Mouse (Mus musculus) lung, postnatal 0 days (tissue): ENCODE measurements around the gene Krtap4-8. TPM values are rescaled to one million over a fixed set of nuclear protein-coding genes. Genes with fewer than 3 reads are reported as not detected.
"Not testable (repeated sequence)": the region's sequence is repeated elsewhere in the genome, so short reads cannot be mapped to it uniquely, and the experiment has no call there.

Experiments used
- ATAC-seq: fragments of 200-750 bp; cut with Nextera tagmentation; 2 replicates; pipeline ENCODE4 v1.8.0; 2017; ENCODE audit warnings: moderate library complexity
- DNase-seq: peaks from one replicate; pipeline ENCODE4 v3.0.0-alpha.2; 2016; ENCODE audit warnings: low spot score
- H3K27ac ChIP-seq: fragments of 300-500 bp; sonication (generic); 2 replicates; pipeline ENCODE4 v1.5.1; 2014; ENCODE audit warnings: antibody characterized with exemption, mild to moderate bottlenecking, low read length, mixed read lengths
- H3K27me3 ChIP-seq: fragments of 300-500 bp; sonication (generic); replicated peaks from 2 replicates; pipeline ENCODE4 v1.6.1; 2014; ENCODE audit warnings: low read length, mixed read lengths; ENCODE audit not compliant: insufficient read depth
- H3K36me3 ChIP-seq: fragments of 300-500 bp; sonication (generic); 2 replicates; pipeline ENCODE4 v1.6.1; 2014; ENCODE audit warnings: low read length, mixed read lengths; ENCODE audit not compliant: insufficient read depth
- H3K4me1 ChIP-seq: fragments of 300-500 bp; sonication (generic); 2 replicates; pipeline ENCODE4 v1.6.1; 2014; ENCODE audit warnings: antibody characterized with exemption, low read depth, low read length, mixed read lengths; ENCODE audit not compliant: insufficient read depth
- H3K4me2 ChIP-seq: fragments of 300-500 bp; sonication (generic); replicated peaks from 2 replicates; pipeline ENCODE4 v1.6.1; 2014; ENCODE audit warnings: low read depth, mild to moderate bottlenecking, low read length, moderate library complexity, mixed read lengths
- H3K4me3 ChIP-seq: fragments of 300-500 bp; sonication (generic); 2 replicates; pipeline ENCODE4 v1.5.1; 2014; ENCODE audit warnings: low read depth, low read length
- H3K9ac ChIP-seq: fragments of 300-500 bp; sonication (generic); replicated peaks from 2 replicates; pipeline ENCODE4 v1.6.1; 2014; ENCODE audit warnings: low read depth, mild to moderate bottlenecking
- H3K9me3 ChIP-seq: fragments of 300-500 bp; sonication (generic); 2 replicates; pipeline ENCODE4 v1.6.1; 2016; ENCODE audit warnings: low read length, mixed read lengths
- CTCF ChIP-seq: IDR thresholded peaks from 2 replicates; pipeline ENCODE4 v1.5.1; 2016; ENCODE audit warnings: antibody characterized with exemption, mild to moderate bottlenecking
- EP300 ChIP-seq: IDR thresholded peaks from 2 replicates; pipeline ENCODE4 v1.6.1; 2016; ENCODE audit warnings: antibody characterized with exemption, mild to moderate bottlenecking, control low read depth
- WGBS: fragments of 180-500 bp; shearing (Covaris S2); extraction: QIAGEN DNeasy Blood & Tissue Kit; methylation state at CpG from one replicate; pipeline ENCODE4 v1.1.7; 2014; 5-methylcytosine and 5-hydroxymethylcytosine counted together
- polyA plus RNA-seq: library from polyadenylated mRNA; unstranded; fragments of >200 nt; fragmentation: Nextera tagmentation; extraction: Ambion mirVana; gene quantifications from 2 replicates; pipeline ENCODE4 v1.2.1, GENCODE M21; 2015

Gene Krtap4-8
- not detected in 2 replicates for polyA plus RNA-seq

DNA sequence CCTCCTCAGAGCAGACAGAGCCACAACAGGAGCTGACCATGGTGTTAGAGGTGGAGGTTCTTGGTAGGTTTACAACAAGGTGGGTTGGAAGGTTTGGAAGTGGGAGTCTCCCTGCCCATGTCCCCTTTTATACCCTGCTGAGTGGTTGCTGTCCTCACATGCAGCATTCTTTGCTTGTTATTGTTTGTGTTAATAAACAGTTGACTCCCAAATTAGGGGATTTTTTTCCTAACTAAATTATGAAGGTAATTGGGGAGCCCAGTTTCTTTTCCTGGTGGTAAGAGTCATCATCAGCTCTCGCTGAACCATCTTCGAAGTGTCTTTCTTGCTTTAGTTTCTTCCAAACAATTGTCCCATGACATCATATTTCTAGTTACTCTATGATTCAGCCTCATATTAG lies at the start of gene Krtap4-8:
Gene Krtap4-8 (minus strand): TSS at position 101 of the 400 bp plus-strand sequence.
- Histone ChIP-seq H3K9me3 (no peaks in the 10 kb centered on the region), H3K4me2 (no peak within 1 kb of the TSS), H3K27ac (no peak within 1 kb of the TSS), H3K9ac (no peak within 1 kb of the TSS), H3K36me3 (no peaks in the 10 kb centered on the region), H3K4me1 (no peaks in the 10 kb centered on the region), H3K27me3 (no peaks in the 10 kb centered on the region), H3K4me3 (no peak within 1 kb of the TSS)
- TF ChIP-seq EP300 (no peak), CTCF (no peak)
- WGBS = 90% methylated on average over 2 of the region's 2 CpGs
- ATAC-seq (no peak), DNase-seq (no peak)

DNA sequence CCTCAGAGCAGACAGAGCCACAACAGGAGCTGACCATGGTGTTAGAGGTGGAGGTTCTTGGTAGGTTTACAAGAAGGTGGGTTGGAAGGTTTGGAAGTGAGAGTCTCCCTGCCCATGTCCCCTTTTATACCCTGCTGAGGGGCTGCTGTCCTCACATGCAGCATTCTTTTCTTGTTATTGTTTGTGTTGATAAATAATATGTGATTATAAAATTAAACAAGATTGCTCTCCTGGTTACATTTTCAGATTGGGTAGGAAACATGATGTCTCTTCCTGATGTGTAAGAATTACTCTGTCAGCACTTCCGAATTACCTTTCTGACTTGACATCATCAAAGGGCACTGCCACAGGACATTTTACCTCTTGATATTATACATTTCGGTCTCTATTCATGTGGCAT lies 35.1 kb upstream of the Krtap4-8 start, which contains the start of gene Gm11564:
Gene Gm11564 (minus strand): TSS at position 101 of the 400 bp plus-strand sequence.
- not testable (repeated sequence) for ATAC-seq, H3K27ac ChIP-seq
- 73% methylated on average over 2 of the region's 2 CpGs for WGBS

DNA sequence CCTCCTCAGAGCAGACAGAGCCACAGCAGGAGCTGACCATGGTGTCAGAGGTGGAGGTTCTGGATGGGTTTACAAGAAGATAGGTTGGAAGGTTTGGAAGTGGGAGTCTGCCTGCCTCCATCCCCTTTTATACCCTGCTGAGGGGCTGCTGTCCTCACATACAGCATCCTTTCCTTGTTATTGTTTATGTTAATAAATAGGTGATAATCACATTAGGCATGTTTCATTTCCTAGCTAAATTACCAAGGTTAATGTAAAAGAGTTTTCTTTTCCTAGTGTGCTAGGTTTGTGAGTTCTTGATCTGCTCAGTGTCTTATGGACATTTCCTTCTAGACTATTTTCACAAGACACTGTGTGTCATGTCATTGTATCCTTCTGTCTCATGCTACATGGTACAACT lies 29.3 kb upstream of the Krtap4-8 start, which contains the start of gene Krtap4-13:
Gene Krtap4-13 (minus strand): TSS at position 101 of the 400 bp plus-strand sequence.
- H3K9ac ChIP-seq, H3K4me1 ChIP-seq, H3K4me2 ChIP-seq, H3K36me3 ChIP-seq, H3K27me3 ChIP-seq, DNase-seq, H3K27ac ChIP-seq, H3K9me3 ChIP-seq, H3K4me3 ChIP-seq, ATAC-seq: not testable (repeated sequence)

More for the DNA sequence above, 35.1 kb upstream of the Krtap4-8 start, which contains the start of gene Gm11564:
- DNase-seq, H3K4me1 ChIP-seq, H3K9ac ChIP-seq, H3K36me3 ChIP-seq, H3K4me3 ChIP-seq, H3K9me3 ChIP-seq, H3K27me3 ChIP-seq, H3K4me2 ChIP-seq: not testable (repeated sequence)

DNA sequence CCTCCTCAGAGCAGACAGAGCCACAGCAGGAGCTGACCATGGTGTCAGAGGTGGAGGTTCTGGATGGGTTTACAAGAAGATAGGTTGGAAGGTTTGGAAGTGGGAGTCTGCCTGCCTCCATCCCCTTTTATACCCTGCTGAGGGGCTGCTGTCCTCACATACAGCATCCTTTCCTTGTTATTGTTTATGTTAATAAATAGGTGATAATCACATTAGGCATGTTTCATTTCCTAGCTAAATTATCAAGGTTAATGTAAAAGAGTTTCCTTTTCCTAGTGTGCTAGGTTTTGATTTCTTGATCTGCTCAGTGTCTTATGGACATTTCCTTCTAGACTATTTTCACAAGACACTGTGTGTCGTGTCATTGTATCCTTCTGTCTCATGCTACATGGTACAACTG lies 23.8 kb upstream of the Krtap4-8 start, which contains the start of gene Gm11554:
Gene Gm11554 (minus strand): TSS at position 101 of the 400 bp plus-strand sequence.
- not testable (repeated sequence) for H3K4me1 ChIP-seq, H3K36me3 ChIP-seq, DNase-seq, H3K27ac ChIP-seq, H3K9ac ChIP-seq, H3K4me3 ChIP-seq, H3K4me2 ChIP-seq, H3K9me3 ChIP-seq, ATAC-seq, H3K27me3 ChIP-seq
- no CpG with 5 or more reads among the region's 1 CpGs for WGBS

DNA sequence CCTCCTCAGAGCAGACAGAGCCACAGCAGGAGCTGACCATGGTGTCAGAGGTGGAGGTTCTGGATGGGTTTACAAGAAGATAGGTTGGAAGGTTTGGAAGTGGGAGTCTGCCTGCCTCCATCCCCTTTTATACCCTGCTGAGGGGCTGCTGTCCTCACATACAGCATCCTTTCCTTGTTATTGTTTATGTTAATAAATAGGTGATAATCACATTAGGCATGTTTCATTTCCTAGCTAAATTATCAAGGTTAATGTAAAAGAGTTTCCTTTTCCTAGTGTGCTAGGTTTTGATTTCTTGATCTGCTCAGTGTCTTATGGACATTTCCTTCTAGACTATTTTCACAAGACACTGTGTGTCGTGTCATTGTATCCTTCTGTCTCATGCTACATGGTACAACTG lies 18.3 kb upstream of the Krtap4-8 start, which contains the start of gene Gm11569:
Gene Gm11569 (minus strand): TSS at position 101 of the 400 bp plus-strand sequence.
- not testable (repeated sequence) for DNase-seq, H3K4me1 ChIP-seq, H3K9me3 ChIP-seq, H3K27ac ChIP-seq, ATAC-seq, H3K27me3 ChIP-seq, H3K4me3 ChIP-seq, H3K36me3 ChIP-seq, H3K4me2 ChIP-seq, H3K9ac ChIP-seq
- WGBS = no CpG with 5 or more reads among the region's 1 CpGs

DNA sequence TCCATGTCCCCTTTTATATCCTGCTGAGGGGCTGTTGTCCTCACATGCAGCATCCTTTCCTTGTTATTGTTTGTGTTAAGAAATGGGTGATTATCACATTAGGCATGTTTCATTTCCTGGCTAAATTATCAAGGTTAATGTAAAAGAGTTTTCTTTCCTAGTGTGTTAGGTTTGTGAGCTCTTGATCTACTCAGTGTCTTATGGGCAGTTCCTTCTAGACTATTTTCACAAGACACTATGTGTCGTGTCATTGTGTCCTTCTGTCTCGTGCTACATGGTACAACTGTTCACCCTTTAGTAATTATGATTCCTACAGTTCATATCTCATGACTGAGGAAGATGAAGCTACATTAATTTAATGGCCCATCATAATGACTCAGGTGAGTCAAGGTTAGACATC lies 12.9 kb upstream of the Krtap4-8 start, which contains the start of gene Gm11596:
Gene Gm11596 (minus strand): TSS at position 101 of the 400 bp plus-strand sequence.
- Histone ChIP-seq H3K36me3 (no peaks in the 10 kb centered on the region), H3K27me3 (no peaks in the 10 kb centered on the region), H3K4me3 (no peak within 1 kb of the TSS), H3K27ac (no peak within 1 kb of the TSS), H3K4me2 (no peak within 1 kb of the TSS), H3K4me1 (no peaks in the 10 kb centered on the region), H3K9ac (no peak within 1 kb of the TSS), H3K9me3 (no peaks in the 10 kb centered on the region)
- ATAC-seq = no peak
- no peak for TF ChIP-seq EP300
- TF ChIP-seq CTCF = no peak
- DNase-seq = no peak
- WGBS = 73% methylated on average over 2 of the region's 2 CpGs

DNA sequence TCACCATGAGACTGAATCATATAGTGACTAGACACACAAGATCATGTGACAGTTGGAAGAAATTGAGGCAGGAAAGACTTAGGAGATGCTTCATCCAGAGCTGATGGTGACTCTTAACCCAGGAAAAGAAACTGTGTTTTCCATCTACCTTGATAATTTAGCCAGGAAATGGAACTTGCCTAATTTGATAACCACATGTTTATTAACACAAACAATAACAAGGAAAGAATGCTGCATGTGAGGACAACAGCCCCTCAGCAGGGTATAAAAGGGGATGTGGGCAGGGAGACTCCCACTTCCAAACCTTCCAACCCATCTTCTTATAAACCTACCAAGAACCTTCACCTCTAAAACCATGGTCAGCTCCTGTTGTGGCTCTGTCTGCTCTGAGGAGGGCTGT lies 4.4 kb upstream of the Krtap4-8 start, which contains the start of gene Krtap4-9:
Gene Krtap4-9 (plus strand): TSS at position 301 of the 400 bp plus-strand sequence.
- H3K9me3 ChIP-seq, H3K36me3 ChIP-seq, H3K27me3 ChIP-seq, H3K9ac ChIP-seq, H3K4me1 ChIP-seq, H3K4me3 ChIP-seq, DNase-seq, H3K4me2 ChIP-seq, ATAC-seq, H3K27ac ChIP-seq: not testable (repeated sequence)
